Mouse (Mus musculus) embryonic fibroblast, embryonic 13.5 days (primary cell): ENCODE results near the gene Acrv1.

ENCODE experiments used
- CTCF ChIP-seq: IDR thresholded peaks from 2 replicates; pipeline ENCODE4 v1.5.1; 2011; ENCODE audit warnings: mild to moderate bottlenecking, control low read depth, low read length, moderate library complexity, borderline replicate concordance; ENCODE audit not compliant: insufficient read depth
- POLR2A ChIP-seq: IDR thresholded peaks from 2 replicates; pipeline ENCODE4 v1.6.1; 2011; ENCODE audit warnings: low read depth, mild to moderate bottlenecking, control low read depth, low read length, moderate library complexity

- TF ChIP-seq CTCF (no peak), POLR2A (no peak)
Measured at GRCm38 (mm10) chr9:36692920-36693319, at the start of gene Acrv1.
